Mouse (Mus musculus): ENCODE results near the gene Arhgap27. TPM values are rescaled to one million over a fixed set of nuclear protein-coding genes. Genes with fewer than 3 reads are reported as not detected.
A peak's percentile ranks its signal among the peaks of the same experiment; 100 is the strongest.
"Not testable (repeated sequence)": the region's sequence is repeated elsewhere in the genome, so short reads cannot be mapped to it uniquely, and the experiment has no call there.

The Arhgap27 gene
- polyA plus RNA-seq, 1 experiment from 2014 or later = 3.8 TPM

GRCm38 (mm10) chr11:103334925-103335324 is 28.6 kb downstream of the Arhgap27 start:
- Histone ChIP-seq H3K36me3 (no peaks in the 10 kb centered on the region), H3K9me3 (replicated peaks) (no peaks in the 10 kb centered on the region), H3K27me3 (ENCODE audit: low read depth, poor library complexity, severe bottlenecking) (peaks cover 62% of the 10 kb centered on the region), H3K4me3 (no peak overlapping the region), H3K27ac (replicated peaks) (no peak overlapping the region), H3K4me1 (peaks cover 28% of the 10 kb centered on the region)
- no peak for DNase-seq (ENCODE audit: low spot score)
- WGBS = 88% methylated on average over 9 of the region's 9 CpGs

GRCm38 (mm10) chr11:103333719-103334398 is 29.6 kb downstream of the Arhgap27 start:
- H3K9me3 ChIP-seq (replicated peaks) = no peaks in the 10 kb centered on the region
- no peaks in the 10 kb centered on the region for H3K36me3 ChIP-seq
- peaks cover 51% of the 10 kb centered on the region for H3K27me3 ChIP-seq (ENCODE audit: low read depth, poor library complexity, severe bottlenecking)
- H3K4me3 ChIP-seq = peak overlapping the region; percentile 47
- H3K4me1 ChIP-seq = peaks cover 21% of the 10 kb centered on the region
- no peak overlapping the region for H3K27ac ChIP-seq (replicated peaks)
- WGBS = 13% methylated on average over 40 of the region's 40 CpGs
- peak; percentile 59 for DNase-seq (ENCODE audit: low spot score)

DNA sequence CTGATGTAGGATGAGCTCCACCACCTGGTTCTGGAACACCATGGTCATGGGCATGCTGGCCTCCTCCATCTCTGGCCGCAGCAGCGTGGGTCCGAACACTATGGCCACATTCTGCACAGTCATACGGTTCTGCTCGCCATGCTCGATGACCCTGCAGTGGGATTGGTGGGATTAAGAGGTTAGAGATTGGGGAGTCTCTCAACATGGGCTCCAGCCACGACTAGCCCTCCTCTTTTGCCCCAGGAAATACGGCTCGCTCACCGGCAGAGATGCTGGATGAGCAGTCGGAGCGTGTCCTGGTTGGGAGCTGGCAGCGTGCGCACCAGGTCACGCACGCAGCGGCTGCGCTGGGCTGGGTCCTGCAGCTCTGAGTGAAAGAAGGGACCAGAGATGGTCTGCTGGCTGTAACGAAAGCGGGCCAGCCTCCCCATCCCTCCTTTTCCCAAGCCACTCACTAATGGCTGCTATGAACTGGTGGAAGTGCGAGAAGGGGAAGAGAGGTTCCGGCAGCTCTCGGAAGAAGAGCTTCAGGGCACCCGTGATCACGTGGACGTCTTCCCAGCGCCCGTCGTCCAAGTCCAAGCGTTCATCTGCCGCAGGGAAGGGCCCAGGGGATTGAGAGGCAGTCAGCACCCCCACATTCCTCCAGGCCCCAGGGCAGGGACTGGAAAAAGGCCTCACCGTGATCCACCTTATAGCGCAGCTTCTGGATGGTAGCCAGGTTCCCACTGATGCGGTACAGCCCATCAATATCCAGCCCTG is 30.4 kb downstream of the Arhgap27 start:
- WGBS = 32% methylated on average over 34 of the region's 34 CpGs
- Histone ChIP-seq H3K27me3 (ENCODE audit: low read depth, poor library complexity, severe bottlenecking) (peaks cover 47% of the 10 kb centered on the region), H3K9me3 (replicated peaks) (no peaks in the 10 kb centered on the region), H3K27ac (replicated peaks) (0 out of 2 replicates have a peak overlapping the region, but pooled peaks have one; percentile 2), H3K4me1 (peaks cover 21% of the 10 kb centered on the region), H3K4me3 (peak overlapping the region; percentile 47), H3K36me3 (no peaks in the 10 kb centered on the region)
- peak; percentile 50 for DNase-seq (ENCODE audit: low spot score)

- 25% methylated on average over 18 of the region's 18 CpGs for WGBS
- H3K27ac ChIP-seq (replicated peaks) = 0 out of 2 replicates have a peak overlapping the region, but pooled peaks have one; percentile 19
- H3K4me3 ChIP-seq = peak overlapping the region; percentile 47
- peaks cover 45% of the 10 kb centered on the region for H3K27me3 ChIP-seq (ENCODE audit: low read depth, poor library complexity, severe bottlenecking)
- DNase-seq (ENCODE audit: low spot score) = peak; percentile 85
- H3K9me3 ChIP-seq (replicated peaks) = no peaks in the 10 kb centered on the region
- H3K4me1 ChIP-seq = peaks cover 21% of the 10 kb centered on the region
- H3K36me3 ChIP-seq = no peaks in the 10 kb centered on the region
These were observed 31.2 kb downstream of the Arhgap27 start for GRCm38 (mm10) chr11:103332186-103332889.

GRCm38 (mm10) chr11:103331502-103332185 is 31.8 kb downstream of the Arhgap27 start:
- 91% methylated on average over 10 of the region's 10 CpGs for WGBS
- 0 out of 2 replicates have a peak overlapping the region, but pooled peaks have one; percentile 19 for H3K27ac ChIP-seq (replicated peaks)
- no peaks in the 10 kb centered on the region for H3K36me3 ChIP-seq
- H3K4me1 ChIP-seq = peaks cover 21% of the 10 kb centered on the region
- H3K4me3 ChIP-seq = no peak overlapping the region
- no peak for DNase-seq (ENCODE audit: low spot score)
- H3K9me3 ChIP-seq (replicated peaks) = no peaks in the 10 kb centered on the region
- H3K27me3 ChIP-seq (ENCODE audit: low read depth, poor library complexity, severe bottlenecking) = peaks cover 43% of the 10 kb centered on the region

- WGBS = 70% methylated on average over 7 of the region's 7 CpGs
- Histone ChIP-seq H3K27me3 (ENCODE audit: low read depth, poor library complexity, severe bottlenecking) (peaks cover 43% of the 10 kb centered on the region), H3K9me3 (replicated peaks) (no peaks in the 10 kb centered on the region), H3K4me3 (no peak overlapping the region), H3K36me3 (no peaks in the 10 kb centered on the region), H3K27ac (replicated peaks) (no peak overlapping the region), H3K4me1 (peaks cover 21% of the 10 kb centered on the region)
- no peak for DNase-seq (ENCODE audit: low spot score)
These were observed 32.7 kb downstream of the Arhgap27 start for GRCm38 (mm10) chr11:103330651-103331319.

DNA sequence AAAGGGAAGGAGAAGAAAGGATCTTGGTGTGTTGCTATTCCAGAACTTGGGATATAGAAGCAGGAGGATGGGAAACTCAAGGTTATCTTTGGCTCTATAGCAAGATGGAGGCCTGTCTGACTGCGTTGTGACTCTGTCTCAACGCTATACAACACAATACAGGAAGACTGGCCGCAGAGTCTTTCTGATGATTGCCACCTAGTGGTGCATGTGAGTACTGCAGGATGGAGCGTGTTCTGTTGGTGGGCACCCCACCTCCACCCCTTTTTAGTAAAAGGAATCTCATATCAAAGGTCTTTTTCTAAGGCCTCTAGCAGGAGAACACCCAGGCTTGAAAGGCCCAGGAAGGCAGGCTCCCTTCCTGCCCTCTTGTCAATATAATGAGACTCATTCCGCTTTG is 36.5 kb downstream of the Arhgap27 start:
- H3K9me3 ChIP-seq (replicated peaks) = no peaks in the 10 kb centered on the region
- H3K4me3 ChIP-seq = no peak overlapping the region
- H3K27ac ChIP-seq (replicated peaks) = no peak overlapping the region
- H3K4me1 ChIP-seq = 0 out of 2 replicates have a peak, but pooled peaks cover 6% of the 10 kb centered on the region
- peaks cover 20% of the 10 kb centered on the region for H3K27me3 ChIP-seq (ENCODE audit: low read depth, poor library complexity, severe bottlenecking)
- peak; percentile 83 for DNase-seq (ENCODE audit: low spot score)
- H3K36me3 ChIP-seq = no peaks in the 10 kb centered on the region
- 17% methylated on average over 5 of the region's 5 CpGs for WGBS

- 15% methylated on average over 8 of the region's 8 CpGs for WGBS
- peak; percentile 75 for DNase-seq (ENCODE audit: low spot score)
These were observed 38.3 kb downstream of the Arhgap27 start for GRCm38 (mm10) chr11:103325172-103325571.

GRCm38 (mm10) chr11:103324723-103325122 is 38.8 kb downstream of the Arhgap27 start:
- no peaks in the 10 kb centered on the region for H3K36me3 ChIP-seq

More at GRCm38 (mm10) chr11:103325172-103325571, 38.3 kb downstream of the Arhgap27 start:
- Histone ChIP-seq H3K4me3 (no peak overlapping the region), H3K9me3 (replicated peaks) (no peaks in the 10 kb centered on the region), H3K36me3 (no peaks in the 10 kb centered on the region), H3K27ac (replicated peaks) (no peak overlapping the region), H3K4me1 (0 out of 2 replicates have a peak, but pooled peaks cover 6% of the 10 kb centered on the region), H3K27me3 (ENCODE audit: low read depth, poor library complexity, severe bottlenecking) (peaks cover 14% of the 10 kb centered on the region)

DNA sequence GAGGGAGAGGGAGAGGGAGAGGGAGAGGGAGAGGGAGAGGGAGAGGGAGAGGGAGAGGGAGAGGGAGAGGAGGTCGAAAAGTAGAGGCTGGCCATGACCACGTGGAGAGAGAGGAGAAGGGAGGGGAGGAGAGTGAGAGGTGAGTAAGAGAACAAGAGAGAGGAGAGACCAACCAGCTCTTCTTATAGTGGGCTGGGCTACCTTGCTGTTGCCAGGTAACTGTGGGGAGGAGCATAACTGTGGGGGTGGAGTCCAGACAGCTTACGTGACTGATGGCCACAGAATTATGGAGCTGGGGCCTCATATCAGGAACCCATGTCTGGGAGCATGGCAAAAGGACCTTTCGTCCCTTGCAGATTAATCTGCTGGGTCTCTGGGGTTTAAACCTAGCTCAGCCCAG is 40.7 kb downstream of the Arhgap27 start:
- not testable (repeated sequence) for H3K4me3 ChIP-seq; H3K36me3 ChIP-seq; H3K9me3 ChIP-seq (replicated peaks); H3K27ac ChIP-seq (replicated peaks); H3K4me1 ChIP-seq; DNase-seq (ENCODE audit: low spot score)
- H3K27me3 ChIP-seq (ENCODE audit: low read depth, poor library complexity, severe bottlenecking) = peaks cover 14% of the 10 kb centered on the region
- WGBS = 47% methylated on average over 4 of the region's 4 CpGs

More at GRCm38 (mm10) chr11:103324723-103325122, 38.8 kb downstream of the Arhgap27 start:
- Histone ChIP-seq H3K27ac (replicated peaks) (no peak overlapping the region), H3K9me3 (replicated peaks) (no peaks in the 10 kb centered on the region), H3K4me1 (0 out of 2 replicates have a peak, but pooled peaks cover 6% of the 10 kb centered on the region), H3K4me3 (no peak overlapping the region), H3K27me3 (ENCODE audit: low read depth, poor library complexity, severe bottlenecking) (peaks cover 14% of the 10 kb centered on the region)
- 68% methylated on average over 13 of the region's 13 CpGs for WGBS
- DNase-seq (ENCODE audit: low spot score) = no peak

- peaks cover 14% of the 10 kb centered on the region for H3K27me3 ChIP-seq (ENCODE audit: low read depth, poor library complexity, severe bottlenecking)
- H3K36me3 ChIP-seq = no peaks in the 10 kb centered on the region
- H3K4me3 ChIP-seq = no peak overlapping the region
- H3K27ac ChIP-seq (replicated peaks) = no peak overlapping the region
- H3K9me3 ChIP-seq (replicated peaks) = no peaks in the 10 kb centered on the region
- no peak for DNase-seq (ENCODE audit: low spot score)
- peaks cover 9% of the 10 kb centered on the region; the same call in 1 of the 2 replicates for H3K4me1 ChIP-seq
- WGBS = 86% methylated on average over 4 of the region's 4 CpGs
These were observed 42.8 kb downstream of the Arhgap27 start for GRCm38 (mm10) chr11:103320646-103321045.
